Mouse (Mus musculus) kidney, adult 2 months (tissue): ENCODE results near the gene Cpeb4.

Experiments used
- CTCF ChIP-seq: fragments of 200-500 bp; conservative IDR thresholded peaks from 2 replicates; pipeline ENCODE4 v1.5.1; 2011; ENCODE audit warnings: low read depth, mild to moderate bottlenecking, control low read depth, low read length, moderate library complexity, mixed read lengths; ENCODE audit not compliant: insufficient read depth, insufficient read length
- POLR2A ChIP-seq: fragments of 200-500 bp; IDR thresholded peaks from one replicate; pipeline ENCODE4 v1.6.1; 2011; ENCODE audit warnings: low read depth, low read length, control low read depth

GRCm38 (mm10) chr11:31828771-31829072 lies 43.3 kb upstream of the Cpeb4 start:
- TF ChIP-seq CTCF (no peak), POLR2A (no peak)
